Mouse (Mus musculus) left cerebral cortex, postnatal 14 days (tissue): ENCODE measurements at regions not wholly inside any gene's neighbourhood (a gene's known extent, or its start where the extent isn't known, plus 50 kb on each side); places are given as distances from the start of the nearest gene placed in this dataset.

Experiments
- DNase-seq, 2 experiments: peaks; one replicate each; pipeline ENCODE4 v3.0.0; 2021 to 2022; ENCODE audit warnings: low spot score in 2 of 2, mixed read lengths in 1 of 2
- intact Hi-C: fragments of 180-260 bp; cut with DNase I; formaldehyde crosslinking; loops from one replicate; pipeline ENCODE4 v1.15.1; 2025

GRCm38 (mm10) chr16:25580216-25580615 lies 103.3 kb upstream of the Trp63 start:
- intact Hi-C loops: no loop called here
- DNase-seq: no peak

GRCm38 (mm10) chr16:25584337-25585069 lies 99.1 kb upstream of the Trp63 start:
- intact Hi-C loops: no loop called here
- DNase-seq: no peak

GRCm38 (mm10) chr16:25585070-25585454 lies 98.5 kb upstream of the Trp63 start:
- intact Hi-C loops: no loop called here
- DNase-seq: no peak

GRCm38 (mm10) chr16:25585953-25586352 lies 97.6 kb upstream of the Trp63 start:
- intact Hi-C loops: no loop called here
- peak; percentile 41 to 76 for DNase-seq

- intact Hi-C loops: no loop called here
- peak; percentile 28 to 75 for DNase-seq
These were observed 95.7 kb upstream of the Trp63 start for GRCm38 (mm10) chr16:25587879-25588347.

- no peak for DNase-seq
- intact Hi-C loops: no loop called here
These were observed 86.1 kb upstream of the Trp63 start for GRCm38 (mm10) chr16:25597435-25597834.

- intact Hi-C loops: no loop called here
- DNase-seq: no peak
These were observed 80.4 kb upstream of the Trp63 start for GRCm38 (mm10) chr16:25603121-25603520.

- intact Hi-C loops: no loop called here
These were observed 68.3 kb upstream of the Trp63 start for GRCm38 (mm10) chr16:25615229-25615628.

GRCm38 (mm10) chr16:25615646-25616045 lies 67.9 kb upstream of the Trp63 start:
- intact Hi-C loops: no loop called here
- DNase-seq: no peak

More at GRCm38 (mm10) chr16:25615229-25615628, 68.3 kb upstream of the Trp63 start:
- DNase-seq: no peak

GRCm38 (mm10) chr16:25618898-25619297 lies 64.7 kb upstream of the Trp63 start:
- intact Hi-C loops: no loop called here
- no peak for DNase-seq

GRCm38 (mm10) chr16:25622651-25623050 lies 60.9 kb upstream of the Trp63 start:
- intact Hi-C loops: no loop called here
- DNase-seq: peak; percentile 19 to 81

- no peak for DNase-seq
- intact Hi-C loops: no loop called here
These were observed 59.5 kb upstream of the Trp63 start for GRCm38 (mm10) chr16:25623986-25624623.

- intact Hi-C loops: no loop called here
- DNase-seq: no peak
These were observed 53.8 kb upstream of the Trp63 start for GRCm38 (mm10) chr16:25629750-25630149.

- DNase-seq: no peak
These were observed 52.3 kb upstream of the Trp63 start for GRCm38 (mm10) chr16:25631139-25631716.

More at GRCm38 (mm10) chr16:25631139-25631716, 52.3 kb upstream of the Trp63 start:
- intact Hi-C loops: no loop called here
